Mouse (Mus musculus): ENCODE measurements around the gene Lrrc59.

Lrrc59 gene

DNA sequence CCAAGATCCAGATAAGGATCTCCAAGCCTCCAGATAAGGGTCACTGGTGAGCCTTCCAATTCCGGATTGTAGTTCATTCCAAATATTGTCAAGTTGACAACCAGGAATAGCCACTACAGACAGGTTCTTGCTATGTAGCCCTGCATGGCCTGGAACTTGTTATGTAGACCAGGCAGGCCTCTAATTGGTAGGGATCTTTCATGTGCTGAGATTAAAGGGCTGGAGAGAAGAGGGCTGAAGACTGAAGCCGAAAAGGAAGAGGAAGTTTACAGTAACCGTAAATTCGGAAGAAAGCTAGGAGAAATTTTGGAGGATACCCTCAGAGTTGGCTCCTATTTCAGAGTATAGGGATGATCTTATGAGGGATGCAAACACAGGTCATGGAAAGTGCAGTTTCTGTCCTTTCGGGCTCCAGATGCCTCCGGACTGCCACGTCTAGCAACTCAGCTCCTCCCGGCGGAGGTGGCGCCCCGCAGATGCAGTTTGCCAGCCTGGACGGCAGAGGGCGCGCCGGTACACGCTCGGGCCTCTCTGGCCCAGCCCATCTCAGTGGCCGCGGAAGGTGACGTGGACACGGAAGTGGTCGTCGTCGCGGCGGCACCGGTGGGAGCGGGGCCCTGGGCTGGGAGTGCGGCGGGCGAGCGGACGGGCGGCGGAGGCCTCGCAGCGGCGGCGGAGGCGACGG is at the start of gene Lrrc59:
Gene Lrrc59 (plus strand): TSS at position 569 of the 685 bp plus-strand sequence.
- peak; percentile 94 for DNase-seq (ENCODE audit: low spot score)

DNA sequence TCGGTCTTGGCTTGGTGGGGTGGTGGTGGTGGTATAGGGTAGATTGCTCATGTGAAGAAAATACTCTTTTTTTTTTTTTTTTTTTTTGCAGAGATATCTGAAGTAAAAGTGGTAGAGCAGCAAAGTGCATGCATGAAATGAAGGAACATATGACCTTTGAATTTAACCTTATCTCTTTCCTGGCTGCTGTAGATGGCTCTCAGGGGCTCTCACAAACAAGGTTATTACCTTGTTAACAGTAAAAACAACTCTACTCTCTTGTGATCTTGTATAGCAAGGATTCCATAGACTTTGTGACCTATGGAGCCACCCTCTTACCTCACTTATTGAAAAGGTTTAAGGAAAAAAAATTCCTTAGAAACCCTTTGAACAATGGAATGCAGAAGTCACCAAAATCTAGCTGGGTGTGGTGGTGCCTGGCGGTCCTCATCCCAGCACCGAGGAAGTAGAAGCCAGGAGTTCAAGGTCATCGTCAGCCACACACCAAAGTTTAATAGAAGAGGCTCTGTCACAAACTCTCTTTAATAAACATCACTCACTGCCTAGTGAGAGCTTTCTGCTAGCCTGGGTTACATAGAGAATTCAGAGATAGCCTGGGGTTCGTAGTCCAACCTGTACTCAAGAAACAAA is 49.3 kb upstream of the Lrrc59 start:
- DNase-seq (ENCODE audit: low spot score) = no peak

DNA sequence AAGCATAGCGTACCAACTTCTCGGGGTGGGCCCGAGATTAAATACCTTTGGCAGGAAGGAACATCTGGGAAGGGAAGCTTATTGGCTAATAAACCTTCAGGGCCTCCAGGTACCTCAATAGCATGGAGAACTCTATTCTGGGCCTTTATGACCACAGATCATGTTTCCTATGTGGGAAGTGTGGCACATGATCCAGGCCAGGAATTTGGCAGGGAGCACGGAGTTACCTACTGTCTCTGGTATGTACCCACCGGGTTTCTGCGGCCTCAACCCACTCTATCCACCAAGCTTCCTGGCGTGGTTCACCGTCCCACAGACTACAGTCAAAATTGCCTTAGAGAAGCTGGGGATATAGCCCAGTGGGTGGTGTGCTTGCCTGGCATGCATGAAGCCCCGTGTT is 44.5 kb upstream of the Lrrc59 start:
- no peak for DNase-seq (ENCODE audit: low spot score)

DNA sequence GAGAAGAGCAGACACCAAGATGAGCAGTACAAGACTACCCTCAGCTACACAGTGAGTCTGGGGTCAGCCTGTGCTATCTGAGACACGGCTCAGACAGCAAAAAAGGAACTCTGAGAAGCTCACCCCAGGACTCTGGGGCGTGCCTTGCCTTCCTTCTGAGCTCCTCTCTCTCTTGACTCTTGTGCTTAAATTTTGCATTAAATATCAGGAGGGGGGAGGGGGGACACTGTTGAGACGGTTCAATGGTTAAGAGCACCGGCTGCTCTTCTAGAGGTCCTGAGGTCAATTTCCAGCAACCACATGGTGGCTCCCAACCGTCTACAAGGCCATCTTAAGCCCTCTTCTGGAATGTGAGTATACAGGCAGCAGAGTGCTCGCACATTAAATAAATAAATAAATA is 42.1 kb upstream of the Lrrc59 start:
- DNase-seq (ENCODE audit: low spot score) = no peak

DNA sequence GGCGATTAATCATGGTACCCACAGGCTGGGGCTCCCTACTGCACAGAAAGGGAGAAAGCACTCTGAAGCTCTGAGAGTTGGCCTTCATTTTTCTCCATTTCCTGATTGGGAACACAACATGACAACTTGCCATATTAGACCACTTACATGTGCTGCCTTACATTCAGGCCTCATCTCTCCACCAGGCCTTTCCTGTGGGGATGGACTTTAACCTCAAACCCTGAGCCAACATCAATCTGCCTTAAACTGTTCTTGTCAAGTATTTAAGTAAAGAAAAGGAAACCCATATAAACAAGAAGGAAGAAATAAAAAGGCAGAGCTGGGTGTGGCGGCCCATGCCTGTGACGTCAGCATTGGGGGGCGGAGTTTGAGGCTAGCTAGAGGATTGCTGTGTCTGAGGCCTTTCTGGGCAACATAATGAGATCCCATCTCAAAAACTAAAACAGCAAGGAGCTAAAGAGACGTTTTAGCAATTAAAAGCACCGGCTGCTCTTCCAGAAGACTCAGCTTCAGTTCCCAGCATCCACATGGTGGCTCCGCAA is 33.2 kb upstream of the Lrrc59 start:
- DNase-seq (ENCODE audit: low spot score) = peak; percentile 42

DNA sequence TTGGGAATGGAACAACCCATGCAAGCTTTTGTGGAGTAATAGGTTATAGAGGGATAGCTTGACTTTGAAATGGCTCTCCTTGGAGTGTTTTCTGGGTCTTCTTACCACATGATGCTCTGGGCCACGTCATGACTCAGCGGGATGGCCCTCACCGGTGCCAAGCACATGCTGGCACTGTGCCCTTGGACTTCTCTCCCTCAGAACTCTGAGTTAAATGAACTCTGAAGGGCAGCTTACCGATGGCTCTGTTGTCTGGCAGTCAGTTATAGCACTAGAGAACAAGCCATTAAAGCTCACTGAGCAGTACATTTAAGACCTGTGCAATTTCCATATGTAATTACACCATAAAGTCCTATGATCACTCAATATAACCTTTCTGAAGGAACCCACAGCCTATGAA is 32.2 kb upstream of the Lrrc59 start:
- no peak for DNase-seq (ENCODE audit: low spot score)

DNA sequence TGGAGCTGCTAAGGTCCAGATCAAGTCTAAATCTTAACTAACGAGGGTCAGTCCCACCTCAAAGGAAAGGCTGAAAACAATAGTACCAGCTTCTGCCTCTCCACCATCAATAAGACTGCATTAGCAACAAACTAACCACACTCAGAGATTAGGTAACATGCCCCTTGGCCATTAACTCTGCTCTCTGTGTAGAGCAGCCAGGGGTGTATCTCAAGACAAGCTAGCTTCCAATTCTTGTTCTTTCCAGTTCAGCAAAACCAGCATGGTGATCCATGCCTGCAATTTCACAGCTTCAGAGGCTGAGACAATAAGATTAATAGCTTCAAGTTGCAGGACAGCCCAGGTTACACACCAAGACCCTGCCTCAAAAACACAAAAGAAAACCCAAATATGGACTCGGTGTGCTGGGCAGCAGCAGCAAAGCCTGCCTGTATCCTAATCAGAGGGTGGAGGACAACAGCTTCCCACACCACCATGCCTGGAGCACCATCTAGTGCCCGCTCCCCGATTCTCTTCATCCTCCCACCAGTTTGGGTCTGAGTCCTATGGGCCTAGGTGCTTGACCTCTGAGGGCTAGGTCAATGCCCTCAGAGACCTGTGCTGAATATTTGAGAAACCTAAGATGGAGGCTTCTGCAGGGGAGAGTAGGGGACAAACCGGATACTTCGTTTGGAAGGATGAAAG is 31.0 kb upstream of the Lrrc59 start:
- DNase-seq (ENCODE audit: low spot score) = peak; percentile 32

DNA sequence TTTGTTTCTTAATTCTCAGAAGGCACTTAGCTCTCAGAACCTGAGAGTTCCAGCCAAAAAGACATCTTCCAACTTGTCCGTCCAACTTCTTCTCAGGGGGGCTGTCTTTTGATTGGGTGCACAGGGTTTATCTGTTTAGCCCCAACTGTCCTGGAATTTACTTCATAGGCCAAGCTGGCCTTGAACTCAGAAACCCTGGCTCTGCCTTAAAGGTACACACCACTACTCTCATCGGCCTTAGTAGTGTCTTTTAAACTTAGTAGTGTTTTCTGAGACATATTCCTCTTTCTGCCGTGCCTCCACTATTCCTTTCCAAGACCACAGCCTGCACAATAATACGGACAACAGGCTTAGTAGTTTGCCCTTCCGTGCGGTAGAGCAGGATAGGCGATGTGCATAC is 29.1 kb upstream of the Lrrc59 start:
- no peak for DNase-seq (ENCODE audit: low spot score)

DNA sequence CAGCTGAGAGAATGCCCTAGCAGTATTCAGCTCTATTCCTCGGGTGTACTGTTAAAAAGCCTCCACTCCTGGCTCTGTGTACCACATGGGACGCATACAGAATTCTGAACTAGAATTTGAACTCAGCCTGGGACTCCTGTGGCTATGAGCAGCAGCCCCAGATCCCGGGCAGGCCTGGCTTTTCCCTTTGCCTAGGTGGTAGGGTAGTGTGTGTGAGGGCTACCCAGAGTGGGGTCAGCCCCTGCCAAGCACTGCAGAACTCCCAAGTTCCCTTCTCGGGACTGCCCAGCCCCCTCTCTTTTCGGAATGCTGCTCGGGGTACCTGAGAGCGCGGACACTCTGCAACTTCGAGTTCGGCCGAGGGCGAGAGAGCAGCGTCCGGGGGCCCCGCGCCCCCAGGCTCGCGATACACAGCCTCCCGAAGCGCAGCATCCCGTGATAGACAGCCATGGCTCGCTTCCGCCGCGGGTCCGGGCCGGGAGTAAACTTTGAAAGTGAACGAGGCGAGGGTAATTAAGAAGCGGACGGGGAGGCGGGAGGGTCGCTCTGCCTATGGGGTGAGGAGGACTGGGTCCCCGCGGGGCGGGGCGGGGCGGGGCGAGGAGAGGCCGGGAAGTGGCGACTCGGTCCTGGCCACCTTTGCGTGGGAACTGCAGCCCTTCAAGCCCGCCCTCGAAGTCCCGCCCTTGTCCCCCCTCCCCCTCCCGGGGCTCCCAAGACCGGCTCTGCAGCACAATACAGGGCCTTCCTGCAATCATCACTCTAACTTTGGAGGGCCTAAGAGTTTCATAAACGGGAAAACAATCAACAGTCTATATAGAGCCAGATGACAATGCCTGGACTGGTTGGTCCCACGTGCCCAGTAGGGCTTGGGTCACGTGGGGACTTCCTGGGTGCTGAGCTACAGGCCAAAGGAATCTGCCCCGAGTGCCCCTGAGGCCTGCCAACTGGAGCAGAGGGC is 28.0 kb upstream of the Lrrc59 start, which contains the start of gene Acsf2:
Gene Acsf2 (minus strand): TSS at position 551 of the 961 bp plus-strand sequence.
- DNase-seq (ENCODE audit: low spot score) = peak; percentile 90

DNA sequence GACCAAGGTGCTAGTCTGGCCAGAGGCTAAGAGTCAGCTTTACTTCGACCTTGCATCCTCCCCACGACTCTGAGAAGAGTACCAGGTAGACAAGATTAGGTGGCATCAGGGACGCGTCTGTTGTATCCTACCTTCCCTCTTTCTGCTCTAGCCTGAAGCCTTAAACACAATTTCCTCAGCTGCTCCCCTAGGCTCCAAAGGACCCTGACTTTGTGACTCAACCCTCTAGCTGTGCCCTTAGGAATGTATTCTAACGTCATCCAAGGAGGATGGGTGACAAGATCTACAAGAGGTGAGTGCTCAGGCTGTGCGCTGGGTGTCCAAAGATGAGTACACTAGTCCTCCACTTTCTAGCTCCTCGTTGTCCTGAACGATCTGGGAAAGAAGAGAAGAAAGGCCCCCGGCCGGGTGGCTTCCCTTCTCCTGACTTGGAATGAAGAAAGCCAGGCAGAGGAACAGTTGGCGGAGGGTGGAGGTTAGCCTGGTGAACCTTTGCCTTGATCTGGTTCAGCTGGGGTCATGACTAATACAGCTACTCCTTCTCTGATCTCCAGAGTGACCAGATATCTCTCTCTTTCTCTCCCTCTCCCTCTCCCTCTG is 27.1 kb upstream of the Lrrc59 start:
- DNase-seq (ENCODE audit: low spot score) = no peak

DNA sequence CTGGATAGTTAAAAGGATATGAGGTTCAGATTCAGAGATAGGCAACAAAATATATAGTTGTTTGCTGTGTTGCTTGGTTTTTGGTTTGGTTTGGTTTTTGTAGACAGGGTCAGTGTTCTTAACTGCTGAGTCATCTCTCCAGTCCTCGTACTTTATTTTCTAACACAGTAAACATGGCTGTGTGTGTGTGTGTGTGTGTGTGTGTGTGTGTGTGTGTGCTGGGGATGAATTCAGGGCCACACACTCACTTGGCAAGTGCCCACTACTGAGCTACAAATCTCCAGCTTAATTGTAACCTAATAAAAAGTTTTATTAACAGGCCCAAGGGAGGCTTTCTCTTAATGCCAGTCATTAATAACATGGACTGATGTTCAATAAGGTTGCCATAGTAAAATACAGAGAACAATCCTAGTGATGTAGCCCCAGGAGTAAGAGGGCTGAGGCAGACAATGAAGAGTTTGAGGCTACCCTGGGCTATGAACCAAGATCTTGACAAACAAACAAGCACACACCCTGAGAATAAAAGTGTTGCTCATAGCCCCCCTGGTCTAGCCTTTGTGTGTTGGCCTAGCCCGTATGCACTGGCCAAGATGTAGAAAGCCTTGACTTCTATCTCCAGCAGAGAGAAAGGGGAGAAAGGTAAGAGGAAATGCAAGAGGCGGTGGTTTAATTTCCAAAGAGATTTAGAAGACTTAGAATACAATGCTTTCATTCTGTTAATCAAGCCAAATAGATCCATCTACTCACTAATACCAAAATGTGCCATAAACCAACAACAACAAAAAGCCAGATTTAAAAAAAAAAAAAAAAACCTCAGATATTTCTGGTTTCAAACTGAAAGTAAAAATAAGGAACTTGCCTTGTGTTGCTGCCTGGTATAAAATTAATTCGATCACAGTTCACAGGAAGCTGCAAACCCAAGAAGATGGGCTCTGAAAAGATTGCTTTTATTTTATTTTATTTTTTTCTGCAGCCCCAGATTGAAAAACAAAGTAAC is 18.5 kb upstream of the Lrrc59 start:
- no peak for DNase-seq (ENCODE audit: low spot score)

DNA sequence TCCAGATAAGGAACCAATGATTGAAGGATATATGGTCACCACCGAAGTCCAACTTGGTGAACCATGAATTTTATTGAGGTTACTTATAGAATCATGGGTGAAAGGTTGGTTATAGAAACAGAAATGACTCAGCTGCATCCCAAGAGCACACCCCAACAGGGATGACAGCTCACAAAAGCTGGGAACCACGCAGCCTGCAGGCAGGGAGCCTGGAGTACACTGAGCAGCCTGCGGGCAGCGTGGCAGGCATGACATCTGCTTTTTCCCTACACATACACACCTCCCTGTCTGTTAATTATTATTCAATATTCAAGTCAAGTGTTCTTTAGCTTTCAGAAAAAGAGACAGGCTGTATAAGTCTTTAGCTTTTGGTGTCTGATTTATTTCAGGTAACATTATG is 15.0 kb upstream of the Lrrc59 start:
- no peak for DNase-seq (ENCODE audit: low spot score)

DNA sequence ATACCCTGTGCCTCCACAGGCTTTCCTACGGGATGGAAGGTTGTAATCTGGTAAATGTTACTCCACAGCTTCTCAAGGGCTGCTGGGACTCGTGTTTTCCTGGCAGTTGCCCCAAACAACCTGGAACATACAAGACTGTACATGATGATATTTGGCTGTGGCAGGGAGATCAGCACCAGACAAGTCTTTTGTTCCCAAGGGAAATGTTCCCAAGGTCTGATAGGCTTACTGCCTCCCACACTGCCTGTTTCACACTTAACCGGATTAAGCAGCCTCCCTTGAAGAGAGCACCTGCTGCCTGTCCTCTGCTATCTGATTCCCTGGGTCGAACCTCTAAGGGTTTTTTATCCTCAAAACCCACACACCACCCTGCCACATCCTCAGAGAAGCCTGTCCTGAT is 14.1 kb upstream of the Lrrc59 start:
- no peak for DNase-seq (ENCODE audit: low spot score)

DNA sequence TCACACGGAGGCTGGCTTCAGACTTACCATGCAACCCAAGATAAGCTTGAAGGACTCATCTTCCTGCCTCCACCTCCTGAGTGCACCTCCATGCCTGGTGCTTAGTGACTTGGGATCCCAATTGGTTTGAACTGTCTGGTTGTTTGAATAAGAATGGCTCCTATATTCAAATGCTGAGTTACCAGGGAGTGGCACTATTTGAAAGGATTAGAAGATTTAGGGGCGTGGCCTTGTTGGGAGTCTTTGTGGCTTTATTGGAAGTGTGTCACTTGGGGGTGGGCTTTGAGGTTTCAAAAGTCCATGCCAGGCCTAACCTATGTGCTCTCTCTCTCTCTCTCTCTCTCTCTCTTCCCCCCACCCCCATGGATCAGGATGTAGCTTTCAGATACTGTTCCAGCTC is 11.9 kb upstream of the Lrrc59 start:
- no peak for DNase-seq (ENCODE audit: low spot score)

DNA sequence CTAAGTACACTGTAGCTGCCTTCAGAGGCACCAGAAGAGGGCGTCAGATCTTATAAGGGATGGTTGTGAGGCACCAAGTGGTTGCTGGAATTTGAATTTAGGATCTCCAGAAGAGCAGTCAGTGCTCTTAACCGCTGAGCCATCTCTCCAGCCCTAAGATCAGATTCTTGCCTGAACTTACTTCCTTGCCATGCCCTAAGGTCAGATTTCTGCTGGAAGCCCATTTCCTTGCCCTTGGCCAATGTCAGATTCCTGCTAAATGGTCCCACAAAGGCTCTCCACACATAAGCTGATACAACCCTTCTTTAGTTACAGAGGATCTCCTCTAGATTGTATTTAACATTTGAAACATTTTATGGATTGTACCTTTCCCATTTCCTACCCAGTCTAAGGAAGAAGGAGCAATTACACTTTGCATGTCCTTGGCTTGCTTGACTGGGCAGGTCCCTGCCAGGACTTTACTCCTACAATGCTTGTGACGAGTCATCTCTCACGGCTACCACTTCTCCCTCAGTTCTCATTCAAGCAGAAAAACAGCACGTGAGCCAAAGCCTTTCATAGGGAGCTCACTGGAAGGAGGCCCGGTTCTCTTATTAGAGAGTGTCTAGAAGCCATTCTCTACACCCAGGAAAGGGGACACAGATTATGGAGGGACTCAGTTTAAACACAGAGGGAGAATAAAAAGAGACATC is 8.7 kb upstream of the Lrrc59 start:
- no peak for DNase-seq (ENCODE audit: low spot score)

DNA sequence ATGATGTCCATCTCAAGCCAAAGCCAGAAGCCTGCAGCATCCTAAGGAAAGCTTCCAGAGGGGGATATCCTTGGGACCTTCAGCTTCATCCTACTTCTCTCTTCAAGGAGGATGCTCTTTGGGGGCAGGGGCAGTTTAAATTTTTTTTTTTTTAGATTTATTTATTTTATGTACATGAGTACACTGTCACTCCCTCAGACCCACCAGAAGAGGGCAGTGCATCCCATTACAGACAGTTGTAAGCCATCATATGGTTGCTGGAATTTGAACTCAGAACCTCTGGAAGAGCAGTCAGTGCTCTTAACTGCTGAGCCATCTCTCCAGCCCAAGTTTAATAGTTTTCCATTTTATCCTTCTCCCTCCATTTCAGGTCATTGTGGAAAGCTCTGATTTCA is 8.1 kb upstream of the Lrrc59 start:
- DNase-seq (ENCODE audit: low spot score) = no peak

DNA sequence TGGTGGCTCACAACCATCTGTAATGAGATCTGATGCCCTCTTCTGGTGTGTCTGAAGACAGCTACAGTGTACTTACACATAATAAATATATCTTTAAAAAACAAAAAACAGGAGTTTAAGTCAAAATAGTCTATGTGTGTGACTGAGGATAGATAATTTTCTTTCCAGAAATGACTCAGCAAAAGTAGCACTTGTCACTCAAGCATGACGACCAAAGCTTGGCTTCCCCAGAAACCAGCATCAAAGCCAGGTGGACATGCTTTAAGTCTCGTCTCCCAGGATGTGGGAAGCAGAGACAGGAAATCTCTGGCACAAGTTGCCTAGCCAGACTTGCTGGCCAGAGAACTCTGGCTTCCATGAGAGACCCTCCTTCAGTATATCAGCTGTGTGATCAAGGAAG is 7.4 kb upstream of the Lrrc59 start:
- no peak for DNase-seq (ENCODE audit: low spot score)

DNA sequence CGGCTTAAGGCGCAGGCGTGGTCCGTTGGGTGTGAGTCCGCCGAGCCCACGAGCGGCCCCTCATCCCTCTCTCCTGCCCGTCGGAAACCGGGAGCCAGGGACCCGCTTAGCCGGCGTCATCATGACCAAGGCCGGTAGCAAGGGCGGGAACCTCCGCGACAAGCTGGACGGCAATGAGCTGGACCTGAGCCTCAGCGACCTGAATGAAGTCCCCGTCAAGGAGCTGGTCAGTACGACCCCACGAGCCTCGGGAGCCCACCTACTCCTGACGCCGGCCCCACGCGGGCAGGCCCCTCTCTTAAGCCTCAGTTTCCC is 274 bp downstream of the Lrrc59 start:
- no peak for DNase-seq (ENCODE audit: low spot score)

DNA sequence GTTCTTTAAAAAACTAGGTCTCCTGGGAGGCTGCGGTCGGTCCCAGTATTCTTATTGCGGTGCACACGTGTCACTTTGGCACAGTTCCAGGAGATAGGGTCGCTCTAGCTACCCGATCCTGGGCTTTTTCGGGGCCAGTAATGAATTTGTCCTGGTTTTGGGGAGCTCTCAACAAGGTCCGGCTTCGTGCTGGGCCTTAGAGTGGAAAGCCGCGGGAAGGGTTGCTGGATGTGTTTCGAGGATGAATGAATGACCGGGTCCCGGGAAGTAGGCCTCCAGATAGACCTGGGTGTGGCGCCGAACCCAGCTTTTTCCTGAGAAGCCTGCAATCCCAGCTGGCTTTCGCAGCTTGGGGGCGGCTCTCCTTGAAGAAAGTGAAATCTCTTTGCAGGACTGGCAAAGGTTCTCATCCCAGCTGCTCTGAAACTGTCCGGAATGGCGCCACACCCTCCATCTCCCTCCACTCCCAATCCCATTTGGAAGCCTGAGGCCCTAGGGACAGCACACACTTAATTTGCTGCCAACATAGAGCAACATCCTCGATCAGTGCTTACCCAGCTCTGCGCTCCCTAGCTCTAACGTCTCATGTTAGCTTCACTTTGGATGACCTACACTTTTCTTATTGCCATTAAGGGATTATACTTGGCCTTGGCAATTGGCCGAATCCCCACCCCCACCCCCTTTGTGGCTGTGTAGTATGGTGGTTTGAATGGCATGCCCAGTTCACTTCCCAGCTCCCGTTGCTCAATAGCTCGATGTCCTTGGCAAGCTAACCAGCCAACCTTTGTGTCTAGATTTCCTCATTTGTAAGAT is 838 bp downstream of the Lrrc59 start:
- no peak for DNase-seq (ENCODE audit: low spot score)

Measured in yolk sac, embryonic 10.5 days (tissue).